Mouse (Mus musculus) embryonic facial prominence, embryonic 11.5 days (tissue): ENCODE results near the gene Eif4g1. TPM values are rescaled to one million over a fixed set of nuclear protein-coding genes. Genes with fewer than 3 reads are reported as not detected.

Experiments
- ATAC-seq: fragments of 200-750 bp; cut with Nextera tagmentation; replicated peaks from 2 replicates; pipeline ENCODE4 v1.8.0; 2017; ENCODE audit warnings: low read depth; ENCODE audit not compliant: insufficient number of reproducible peaks, low FRiP score, low TSS enrichment
- DNase-seq: peaks from one replicate; pipeline ENCODE4 v3.0.0-alpha.2; 2015; ENCODE audit warnings: low spot score
- H3K27ac ChIP-seq: fragments of 300-500 bp; sonication (generic); replicated peaks from 2 replicates; pipeline ENCODE4 v1.5.1; 2014; ENCODE audit warnings: mild to moderate bottlenecking, low read depth, low read length, control low read depth
- H3K27me3 ChIP-seq: fragments of 300-500 bp; sonication (generic); 2 replicates; pipeline ENCODE4 v1.6.1; 2014; ENCODE audit warnings: mild to moderate bottlenecking, low read length, moderate library complexity, mixed read lengths; ENCODE audit not compliant: control insufficient read depth, insufficient read depth
- H3K36me3 ChIP-seq: fragments of 300-500 bp; sonication (generic); replicated peaks from 2 replicates; pipeline ENCODE4 v1.6.1; 2014; ENCODE audit warnings: low read depth, mild to moderate bottlenecking, low read length, moderate library complexity, mixed read lengths; ENCODE audit not compliant: control insufficient read depth, insufficient read depth
- H3K4me1 ChIP-seq: fragments of 300-500 bp; sonication (generic); 2 replicates; pipeline ENCODE4 v1.6.1; 2014; ENCODE audit warnings: low read length, mixed read lengths; ENCODE audit not compliant: control insufficient read depth, insufficient read depth
- H3K4me2 ChIP-seq: fragments of 300-500 bp; sonication (generic); 2 replicates; pipeline ENCODE4 v1.6.1; 2014; ENCODE audit warnings: low read depth, mild to moderate bottlenecking, control low read depth, low read length, moderate library complexity
- H3K4me3 ChIP-seq: fragments of 300-500 bp; sonication (generic); 2 replicates; pipeline ENCODE4 v1.5.1; 2014; ENCODE audit warnings: low read depth, low read length, control low read depth
- H3K9ac ChIP-seq: fragments of 300-500 bp; sonication (generic); replicated peaks from 2 replicates; pipeline ENCODE4 v1.6.1; 2014; ENCODE audit warnings: mild to moderate bottlenecking, control low read depth, low read length
- H3K9me3 ChIP-seq: fragments of 300-500 bp; sonication (generic); replicated peaks from 2 replicates; pipeline ENCODE4 v1.6.1; 2016; ENCODE audit warnings: mild to moderate bottlenecking, low read length, inconsistent platforms, mixed read lengths; ENCODE audit not compliant: control insufficient read depth
- WGBS: fragments of 180-500 bp; shearing (Covaris S2); extraction: QIAGEN DNeasy Blood & Tissue Kit; methylation state at CpG from one replicate; pipeline ENCODE4 v1.1.7; 2014; 5-methylcytosine and 5-hydroxymethylcytosine counted together
- polyA plus RNA-seq: library from polyadenylated mRNA; unstranded; fragments of >200 nt; fragmentation: Nextera tagmentation; extraction: Ambion mirVana; gene quantifications from 2 replicates; pipeline ENCODE4 v1.2.1, GENCODE M21; 2014

Eif4g1 gene
- polyA plus RNA-seq, 1 experiment from 2014 or later = 156 TPM

DNA sequence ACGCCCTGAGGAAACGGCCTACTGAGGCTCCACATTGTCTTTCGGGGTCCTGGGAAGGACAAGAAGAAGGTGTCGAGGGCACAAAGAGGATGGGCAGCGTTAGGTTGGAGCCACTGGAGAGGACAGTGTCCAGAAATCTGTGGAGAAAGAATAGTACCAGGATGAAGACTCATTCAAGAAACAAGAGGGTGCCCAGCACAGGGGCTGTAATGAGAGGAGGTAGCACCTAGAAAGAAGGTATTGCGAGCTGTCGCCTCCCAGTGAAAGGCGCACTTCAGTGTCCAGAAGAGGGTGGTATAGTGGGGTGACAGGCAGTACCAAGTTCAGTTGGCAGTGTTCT lies 48.7 kb downstream of the Eif4g1 start:
- Histone ChIP-seq H3K27ac (peak overlapping the region; percentile 88), H3K4me3 (peak overlapping the region; percentile 69), H3K27me3 (no peaks in the 10 kb centered on the region), H3K4me1 (peaks cover 4% of the 10 kb centered on the region; the same call in 1 of the 2 replicates), H3K4me2 (peak overlapping the region; percentile 89), H3K36me3 (peaks cover 3% of the 10 kb centered on the region; the same call in 1 of the 2 replicates), H3K9me3 (no peaks in the 10 kb centered on the region), H3K9ac (peak overlapping the region; percentile 83)
- WGBS = under 1% methylated on average over 8 of the region's 8 CpGs
- DNase-seq (no peak), ATAC-seq (0 out of 2 replicates have a peak, but pooled peaks have one; percentile 4)

DNA sequence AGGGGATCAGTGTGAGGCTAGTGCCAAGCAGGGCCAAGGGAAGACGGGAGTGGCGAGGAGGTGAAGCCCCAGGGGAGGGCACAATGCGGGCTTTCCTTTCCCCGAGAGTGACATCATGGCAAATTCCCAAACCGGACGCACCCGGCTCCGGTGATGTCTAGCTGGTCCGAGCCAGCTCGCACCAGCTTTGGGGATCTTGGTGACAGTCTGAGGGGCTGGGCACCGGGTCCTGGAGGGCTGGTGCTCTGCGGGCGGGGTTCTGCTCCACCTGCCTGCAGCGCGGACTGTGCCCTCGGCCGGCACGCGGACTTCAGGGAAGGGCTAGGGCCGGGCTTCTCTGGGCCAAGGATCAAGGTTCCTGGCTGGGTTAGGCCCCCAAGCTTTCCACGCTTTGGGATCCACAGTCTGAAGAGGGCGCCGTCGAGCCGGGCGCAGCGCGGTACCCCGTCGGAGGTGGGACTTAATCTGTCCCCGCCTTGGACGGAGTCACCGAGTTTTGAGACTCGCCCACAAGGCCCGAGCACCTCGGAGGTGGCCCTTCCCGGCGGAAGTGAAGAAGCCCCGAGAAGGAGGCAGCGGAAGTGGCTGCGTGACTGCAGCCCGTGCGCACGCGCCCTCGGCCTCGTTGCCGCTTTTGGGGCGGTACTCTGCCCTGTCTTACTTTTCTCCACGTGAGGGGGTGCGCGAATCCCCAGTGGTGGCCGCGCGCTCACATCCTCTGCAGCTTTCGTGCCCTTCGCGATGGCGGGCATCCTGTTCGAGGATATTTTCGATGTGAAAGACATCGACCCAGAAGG lies 49.3 kb downstream of the Eif4g1 start, which contains the start of the genes Polr2h and Clcn2:
Gene Polr2h, plus strand, starts transcription at position 485 of the 797 bp plus-strand sequence.
Gene Clcn2, minus strand, starts transcription at position 566 of the 797 bp plus-strand sequence.
- Histone ChIP-seq H3K4me1 (peaks cover 4% of the 10 kb centered on the region; the same call in 1 of the 2 replicates), H3K27ac (peak within 1 kb of the TSS; percentile 88), H3K9ac (peak within 1 kb of the TSS; percentile 83), H3K4me3 (peak within 1 kb of the TSS; percentile 69), H3K27me3 (no peaks in the 10 kb centered on the region), H3K9me3 (no peaks in the 10 kb centered on the region), H3K36me3 (peaks cover 3% of the 10 kb centered on the region; the same call in 1 of the 2 replicates), H3K4me2 (peak within 1 kb of the TSS; percentile 89)
- peak; percentile 97 for DNase-seq
- peak; percentile 79 for ATAC-seq
- WGBS = 0% methylated on average over 58 of the region's 62 CpGs

DNA sequence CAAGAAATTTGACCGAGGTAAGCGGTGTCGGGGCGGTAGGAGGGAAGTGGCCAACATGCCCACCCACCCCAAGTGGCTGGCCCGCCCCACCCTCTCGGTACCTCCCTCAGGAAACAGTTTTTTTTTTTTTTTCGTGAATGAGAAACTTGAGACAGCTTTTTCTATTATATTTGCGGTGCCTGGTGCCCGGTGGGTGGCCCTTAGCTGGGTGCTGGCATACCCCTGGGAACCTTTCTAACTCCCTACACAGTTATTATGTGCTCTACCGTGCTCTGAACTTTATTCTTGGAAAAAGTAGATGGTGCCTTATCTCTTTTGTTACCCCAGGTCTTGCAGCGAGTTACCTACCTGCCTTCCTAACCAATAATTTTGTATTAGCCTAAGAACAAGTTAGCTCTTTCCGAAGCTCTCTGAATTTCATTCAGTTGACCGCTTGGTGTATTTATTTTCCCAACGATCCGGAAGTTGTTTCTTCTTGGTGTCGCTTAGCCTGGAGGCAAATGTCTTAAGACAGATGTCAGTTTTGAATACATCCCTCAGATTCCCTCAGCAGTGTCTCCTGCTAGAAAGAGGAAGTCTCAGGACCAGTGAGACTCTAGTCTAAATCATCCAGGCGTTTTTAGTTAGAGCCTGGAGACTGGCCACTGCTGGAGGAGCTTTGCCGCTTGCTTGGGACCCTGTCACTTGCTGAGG lies 50.0 kb downstream of the Eif4g1 start:
- WGBS = 2% methylated on average over 18 of the region's 18 CpGs
- peak; percentile 36 for DNase-seq
- peak; percentile 4; the same call in 1 of the 2 replicates for ATAC-seq

DNA sequence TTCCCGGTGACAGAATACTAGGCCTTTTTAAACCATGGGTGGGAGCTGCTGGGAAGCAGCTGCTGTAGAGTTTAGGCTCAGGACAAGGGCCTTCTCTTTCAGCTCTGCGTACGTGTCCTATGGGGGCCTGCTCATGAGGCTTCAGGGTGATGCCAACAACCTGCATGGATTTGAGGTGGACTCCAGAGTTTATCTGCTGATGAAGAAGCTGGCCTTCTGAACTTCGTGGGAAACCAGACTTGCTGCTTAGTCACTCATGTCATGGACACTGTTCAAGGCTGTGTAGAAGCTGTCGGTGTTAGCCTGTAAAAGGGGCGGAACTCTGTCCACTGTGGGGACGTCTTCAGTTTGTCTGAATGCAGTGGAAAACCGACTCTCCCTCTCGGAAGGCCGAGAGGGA lies 53.7 kb downstream of the Eif4g1 start:
- ATAC-seq = no peak
- no peak overlapping the region for H3K9ac ChIP-seq
- DNase-seq = no peak
- 82% methylated on average over 10 of the region's 10 CpGs for WGBS
- H3K27me3 ChIP-seq = no peaks in the 10 kb centered on the region
- 0 out of 2 replicates have a peak, but pooled peaks cover 2% of the 10 kb centered on the region for H3K4me1 ChIP-seq
- H3K36me3 ChIP-seq = no peaks in the 10 kb centered on the region; the same call in 1 of the 2 replicates
- no peak overlapping the region for H3K4me2 ChIP-seq
- no peak overlapping the region for H3K4me3 ChIP-seq
- H3K27ac ChIP-seq = no peak overlapping the region
- no peaks in the 10 kb centered on the region for H3K9me3 ChIP-seq

More for the DNA sequence above, 50.0 kb downstream of the Eif4g1 start:
- Histone ChIP-seq H3K36me3 (peaks cover under 1% of the 10 kb centered on the region; the same call in 1 of the 2 replicates), H3K4me3 (peak overlapping the region; percentile 69), H3K9ac (peak overlapping the region; percentile 83), H3K27ac (peak overlapping the region; percentile 88), H3K4me1 (peaks cover 4% of the 10 kb centered on the region; the same call in 1 of the 2 replicates), H3K27me3 (no peaks in the 10 kb centered on the region), H3K9me3 (no peaks in the 10 kb centered on the region), H3K4me2 (peak overlapping the region; percentile 89)

GRCm38 (mm10) chr16:20722736-20723135 lies 54.6 kb downstream of the Eif4g1 start:
- no peaks in the 10 kb centered on the region for H3K27me3 ChIP-seq
- no peak overlapping the region for H3K4me2 ChIP-seq
- 70% methylated on average over 4 of the region's 4 CpGs for WGBS
- H3K9ac ChIP-seq = no peak overlapping the region
- ATAC-seq (no peak), DNase-seq (no peak)
- 0 out of 2 replicates have a peak, but pooled peaks cover 2% of the 10 kb centered on the region for H3K4me1 ChIP-seq
- no peak overlapping the region for H3K27ac ChIP-seq
- no peaks in the 10 kb centered on the region; the same call in 1 of the 2 replicates for H3K36me3 ChIP-seq
- no peaks in the 10 kb centered on the region for H3K9me3 ChIP-seq
- no peak overlapping the region for H3K4me3 ChIP-seq

- H3K27me3 ChIP-seq = no peaks in the 10 kb centered on the region
- no peak overlapping the region for H3K4me2 ChIP-seq
- H3K9ac ChIP-seq = no peak overlapping the region
- no peaks in the 10 kb centered on the region; the same call in 1 of the 2 replicates for H3K36me3 ChIP-seq
- peak; percentile 35 for DNase-seq
- WGBS = 42% methylated on average over 4 of the region's 4 CpGs
- H3K4me1 ChIP-seq = 0 out of 2 replicates have a peak, but pooled peaks cover 2% of the 10 kb centered on the region
- no peak for ATAC-seq
- no peak overlapping the region for H3K27ac ChIP-seq
- no peak overlapping the region for H3K4me3 ChIP-seq
- no peaks in the 10 kb centered on the region for H3K9me3 ChIP-seq
Measured at GRCm38 (mm10) chr16:20723247-20723646, 55.1 kb downstream of the Eif4g1 start.

DNA sequence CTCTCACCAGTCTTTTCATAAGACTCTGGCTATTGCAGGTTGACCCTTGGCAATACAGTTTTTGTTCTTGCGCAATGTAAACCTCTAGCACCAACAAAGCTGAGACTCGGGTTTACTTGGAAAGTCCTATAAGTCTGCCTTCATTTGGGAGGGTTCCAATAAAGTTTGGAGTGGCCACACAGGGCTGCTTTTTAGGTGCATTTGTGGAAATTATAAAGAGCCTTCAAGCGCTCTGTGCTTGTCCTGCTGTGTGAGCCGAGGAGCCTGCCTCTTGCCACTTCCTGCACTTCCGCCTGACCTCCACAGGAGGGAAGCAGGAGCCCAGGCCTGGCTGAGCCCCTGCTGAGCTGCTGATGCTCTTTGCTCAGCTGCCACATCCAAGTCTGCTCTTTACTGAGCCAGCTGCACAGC lies 56.2 kb downstream of the Eif4g1 start:
- 31% methylated on average over 5 of the region's 5 CpGs for WGBS
- Histone ChIP-seq H3K9ac (no peak overlapping the region), H3K27me3 (no peaks in the 10 kb centered on the region), H3K36me3 (no peaks in the 10 kb centered on the region; the same call in 1 of the 2 replicates), H3K4me2 (no peak overlapping the region), H3K4me1 (0 out of 2 replicates have a peak, but pooled peaks cover 2% of the 10 kb centered on the region), H3K4me3 (no peak overlapping the region), H3K9me3 (no peaks in the 10 kb centered on the region), H3K27ac (no peak overlapping the region)
- ATAC-seq = peak; percentile 67; the same call in 1 of the 2 replicates
- peak; percentile 77 for DNase-seq
